Mouse (Mus musculus) adrenal gland (tissue): Measurements from ENCODE around the gene Bco2.

Source experiments
- intact Hi-C: fragments of 180-260 bp; cut with DNase I; formaldehyde crosslinking; loops from one replicate; pipeline ENCODE4 v1.15.1; 2025
- long read RNA-seq, 2 experiments: library from polyadenylated mRNA; unstranded; transcript quantifications; one replicate each; pipeline ENCODE4 v2.0.0; 2020; ENCODE audit warnings: borderline replicate concordance in 1 of 2; ENCODE audit not compliant: insufficient replicate concordance in 1 of 2

Bco2 gene
- long read RNA-seq, experiment 1, partial matches to known transcripts: 0 of 1 reads
- long read RNA-seq, experiment 1, other reads (novel, unspliced or antisense): 0 of 1 reads
- long read RNA-seq, experiment 2: 0 reads

GRCm38 (mm10) chr9:50555094-50555446 lies at the start of gene Bco2:
Bco2 (minus strand) TSS chr9:50555181.
- intact Hi-C loops: no loop called here

GRCm38 (mm10) chr9:50604338-50604737 lies 49.4 kb upstream of the Bco2 start:
- intact Hi-C loops: no loop called here

- intact Hi-C loops: no loop called here
These were observed 49.0 kb upstream of the Bco2 start for GRCm38 (mm10) chr9:50603998-50604324.

GRCm38 (mm10) chr9:50603189-50603997 lies 48.4 kb upstream of the Bco2 start, which contains the start of the genes Sdhd and Timm8b:
Sdhd (minus strand) TSS chr9:50603812.
Timm8b (plus strand) TSS chr9:50603910.
- intact Hi-C loops: no loop called here

GRCm38 (mm10) chr9:50602055-50602845 lies 47.3 kb upstream of the Bco2 start:
- intact Hi-C loops: no loop called here

- intact Hi-C loops: no loop called here
These were observed 46.6 kb upstream of the Bco2 start for GRCm38 (mm10) chr9:50601536-50601935.

GRCm38 (mm10) chr9:50596973-50597372 lies 42.0 kb upstream of the Bco2 start:
- intact Hi-C loops: loop anchor here (10.0 kb wide), 1 partner anchor 152 kb away; no protein-coding TSS in a partner anchor

- intact Hi-C loops: loop anchor here (10.0 kb wide), 1 partner anchor 150 kb away; no protein-coding TSS in a partner anchor
These were observed 39.9 kb upstream of the Bco2 start for GRCm38 (mm10) chr9:50594794-50595417.

- intact Hi-C loops: loop anchor here (10.0 kb wide), 1 partner anchor 149 kb away; no protein-coding TSS in a partner anchor
These were observed 38.6 kb upstream of the Bco2 start for GRCm38 (mm10) chr9:50593544-50593943.

- intact Hi-C loops: loop anchor here (10.0 kb wide), 1 partner anchor 148 kb away; no protein-coding TSS in a partner anchor
These were observed 38.0 kb upstream of the Bco2 start for GRCm38 (mm10) chr9:50592955-50593354.

- intact Hi-C loops: loop anchor here (10.0 kb wide), 1 partner anchor 146 kb away; no protein-coding TSS in a partner anchor
These were observed 36.0 kb upstream of the Bco2 start for GRCm38 (mm10) chr9:50590856-50591518.

GRCm38 (mm10) chr9:50586955-50587354 lies 32.0 kb upstream of the Bco2 start:
- intact Hi-C loops: no loop called here

- intact Hi-C loops: no loop called here
These were observed 30.3 kb upstream of the Bco2 start for GRCm38 (mm10) chr9:50585145-50585818.

GRCm38 (mm10) chr9:50580370-50580769 lies 25.4 kb upstream of the Bco2 start:
- intact Hi-C loops: no loop called here

- intact Hi-C loops: no loop called here
These were observed 14.9 kb upstream of the Bco2 start for GRCm38 (mm10) chr9:50569599-50570525.

- intact Hi-C loops: no loop called here
These were observed 12.9 kb upstream of the Bco2 start for GRCm38 (mm10) chr9:50567881-50568280.

GRCm38 (mm10) chr9:50567372-50567771 lies 12.4 kb upstream of the Bco2 start:
- intact Hi-C loops: no loop called here

- intact Hi-C loops: no loop called here
These were observed 11.0 kb upstream of the Bco2 start for GRCm38 (mm10) chr9:50565940-50566339.

- intact Hi-C loops: no loop called here
These were observed 10.2 kb upstream of the Bco2 start for GRCm38 (mm10) chr9:50565173-50565572.
